Mouse (Mus musculus): Measurements from ENCODE around the gene Ift20. TPM values are rescaled to one million over a fixed set of nuclear protein-coding genes. Genes with fewer than 3 reads are reported as not detected.

Gene Ift20
- total RNA-seq (2021), result 10 to 100 TPM; 56.3 to 58.9 TPM

DNA sequence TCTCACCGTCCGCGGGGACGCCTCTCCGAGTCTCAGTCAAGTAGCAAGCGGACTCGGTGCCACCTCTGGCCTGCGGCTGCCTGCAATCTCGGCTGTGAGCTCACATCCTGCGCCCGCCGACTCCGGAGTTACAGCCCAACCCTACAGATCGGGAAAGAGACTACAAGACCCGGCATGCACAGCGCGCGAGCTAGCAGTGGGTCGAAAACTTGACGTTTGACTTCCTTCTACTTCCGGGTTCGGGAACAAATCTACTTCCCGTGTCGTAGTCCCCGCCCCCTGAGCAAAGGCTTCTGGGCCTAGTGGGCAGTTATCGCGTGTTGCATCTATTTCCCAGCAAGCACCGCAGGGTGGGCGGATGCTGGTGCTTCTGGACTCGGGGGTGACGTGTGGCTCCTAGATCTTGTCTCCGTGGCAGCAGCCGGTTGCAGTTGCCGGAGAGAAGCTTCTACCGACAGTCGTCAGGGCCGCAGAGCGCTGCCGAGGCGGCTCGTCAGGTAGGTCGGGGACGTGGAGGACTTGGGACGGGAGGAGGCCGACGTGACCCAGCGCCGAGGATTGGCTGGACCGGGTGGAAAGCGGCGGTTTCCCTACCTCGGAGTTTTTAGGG lies at the start of gene Ift20, which contains the start of gene Tnfaip1:
TSS of gene Ift20 (plus strand) at position 282 of the 610 bp plus-strand sequence.
TSS of gene Tnfaip1 (minus strand) at position 253 of the 610 bp plus-strand sequence.
- peak; percentile 97 for DNase-seq

DNA sequence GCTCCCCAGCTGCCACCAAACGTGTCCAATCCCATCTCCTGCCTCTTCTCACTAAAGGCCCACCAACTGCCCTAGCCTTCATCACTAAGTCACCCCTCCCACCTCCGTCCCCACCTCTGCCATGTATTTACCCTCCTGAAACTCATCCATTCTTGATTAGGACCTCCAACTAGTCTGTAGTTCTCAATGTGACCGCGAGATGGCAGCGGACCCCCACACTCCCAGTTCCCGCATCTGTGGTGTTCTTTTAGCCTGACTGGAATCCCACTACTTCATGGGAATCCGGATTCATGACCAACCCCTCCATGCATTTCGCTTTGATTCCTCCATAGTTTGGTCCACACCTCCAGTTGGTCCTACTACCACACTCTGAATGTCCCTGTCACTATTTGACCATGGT lies 48.0 kb upstream of the Ift20 start:
- DNase-seq, result peak; percentile 78

DNA sequence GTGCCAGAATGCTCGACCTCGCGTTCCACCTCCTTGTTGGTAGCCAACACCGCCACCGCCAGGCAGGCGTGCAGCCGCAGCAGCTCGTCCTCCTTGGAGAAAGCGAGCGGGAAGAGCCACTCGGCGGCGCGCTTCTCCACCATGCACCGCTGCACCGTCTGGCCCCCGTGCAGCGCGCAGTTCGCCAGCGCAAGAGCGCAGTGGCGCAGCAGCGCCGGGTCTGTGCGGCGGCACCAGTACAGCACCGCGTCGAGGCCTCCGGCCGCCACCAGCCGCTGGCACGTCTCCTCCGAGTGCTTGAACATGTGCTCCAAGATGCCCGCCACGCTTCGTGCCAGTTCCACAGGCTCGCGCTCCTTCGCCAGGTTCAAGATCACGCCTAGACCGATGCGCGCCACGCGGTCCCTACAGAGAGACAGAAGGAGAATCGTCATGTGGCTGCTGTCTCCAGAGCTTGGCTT lies 45.4 kb upstream of the Ift20 start:
- peak; percentile 29 for DNase-seq

DNA sequence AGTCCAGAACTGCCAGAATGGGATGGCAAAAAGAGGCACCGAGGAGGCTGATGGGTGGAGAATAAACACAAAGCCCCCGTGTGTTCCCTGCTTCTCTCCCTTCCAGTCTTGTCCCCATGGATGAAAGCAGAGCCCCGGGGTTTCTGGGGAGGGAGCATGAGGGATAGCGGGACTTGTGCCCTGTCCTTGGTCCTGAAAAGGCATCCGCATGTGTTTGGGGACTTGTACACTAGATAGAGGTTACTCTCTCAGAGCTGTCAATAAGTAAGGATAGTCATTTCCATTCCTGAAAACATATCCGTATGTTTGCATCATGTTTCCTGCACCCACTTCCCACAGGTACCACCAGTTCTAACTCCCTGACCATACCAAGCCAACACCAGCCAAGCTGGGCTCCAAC lies 40.3 kb upstream of the Ift20 start:
- peak; percentile 75 for DNase-seq

DNA sequence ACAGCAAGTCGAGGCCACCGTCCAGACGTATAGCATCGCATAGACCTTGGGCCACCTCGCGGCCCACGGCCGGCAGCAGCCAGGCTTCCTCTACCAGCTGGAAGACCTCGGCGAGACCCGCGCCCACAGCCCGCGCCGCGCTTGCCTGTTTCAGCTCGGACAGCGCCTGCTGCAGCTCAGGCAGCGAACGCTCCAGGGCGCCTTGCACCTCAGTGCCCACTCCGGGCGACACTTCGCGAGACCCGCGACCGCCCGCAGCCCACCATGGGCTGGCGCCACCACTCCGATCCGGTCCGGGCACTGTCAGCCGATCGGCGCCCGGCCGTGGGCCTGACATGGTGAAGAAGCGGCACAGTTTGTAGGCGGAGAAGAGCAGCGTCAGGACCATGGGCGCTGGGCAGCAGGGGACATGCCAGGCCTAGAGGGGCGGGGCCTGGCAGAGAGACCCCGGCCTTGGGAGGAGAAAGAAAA lies 39.1 kb upstream of the Ift20 start:
- DNase-seq, result peak; percentile 22

DNA sequence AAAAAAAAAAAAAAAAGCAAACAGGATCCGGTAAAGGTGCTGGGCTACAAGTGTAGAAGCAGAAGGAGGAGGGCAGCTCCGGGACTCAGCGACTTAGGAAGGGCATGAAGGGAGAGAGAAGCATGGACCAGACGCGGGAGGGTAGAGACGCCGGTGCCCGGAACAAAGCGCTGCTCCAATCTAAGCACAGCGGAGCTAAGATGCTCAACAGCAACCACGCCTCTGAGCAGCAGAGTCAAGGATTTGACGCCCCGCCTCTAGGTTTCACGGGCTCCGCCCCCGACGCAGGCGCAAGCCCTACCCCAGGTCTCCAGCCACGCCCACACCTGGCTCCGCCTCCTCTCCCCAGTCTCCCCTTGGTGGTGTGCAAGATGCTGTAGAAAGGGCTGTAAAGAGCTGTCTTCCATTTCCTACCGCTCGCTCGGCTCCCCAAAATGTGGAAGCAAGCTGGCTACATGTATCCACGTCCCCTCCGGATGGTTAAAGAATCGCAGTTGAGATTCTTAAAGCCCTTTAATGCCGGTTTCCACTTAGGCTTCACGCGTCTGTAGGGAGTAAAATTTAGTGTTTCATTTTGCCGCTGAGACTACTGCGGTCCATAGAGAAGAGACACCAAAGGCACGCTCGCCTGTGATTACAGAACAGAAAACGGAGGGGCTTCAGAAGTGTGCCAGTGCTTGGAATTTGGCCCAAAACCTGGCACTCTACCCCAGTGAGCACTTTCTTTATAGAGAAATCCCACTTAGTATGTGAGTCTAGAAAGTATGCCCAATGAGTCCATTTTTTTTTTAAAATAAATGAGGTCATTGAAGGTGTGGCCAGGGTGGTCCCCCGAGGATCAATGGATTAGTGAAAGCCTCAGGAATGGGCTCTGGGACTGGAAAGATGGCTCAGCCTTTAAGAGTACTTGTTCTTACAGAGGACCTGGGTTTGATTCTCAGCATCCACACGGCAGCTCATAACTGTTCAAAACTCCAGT lies 38.3 kb upstream of the Ift20 start, which contains the start of gene Sarm1:
TSS of gene Sarm1 (minus strand) at position 211 of the 979 bp plus-strand sequence.
- DNase-seq, result peak; percentile 85

DNA sequence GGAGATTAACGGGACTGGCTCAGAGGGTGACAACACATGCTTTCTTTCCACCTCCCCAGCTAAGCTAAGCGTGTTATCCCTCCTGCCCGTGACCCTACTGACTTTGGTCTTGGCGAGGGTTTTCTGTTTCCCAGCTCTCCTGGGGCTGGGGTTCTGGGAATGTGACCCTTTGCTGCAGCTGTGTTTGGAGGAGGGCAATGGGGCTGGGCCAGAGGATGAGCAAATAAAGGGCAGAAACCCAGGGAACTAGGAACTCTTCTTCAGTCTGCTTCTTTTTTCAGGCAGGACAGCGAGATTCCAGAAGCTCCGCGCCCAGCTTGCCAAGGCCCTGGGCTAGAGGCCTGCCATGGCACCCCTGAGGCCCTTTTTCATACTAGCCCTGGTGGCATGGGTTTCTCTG lies 37.2 kb upstream of the Ift20 start, which contains the start of gene Vtn:
TSS of gene Vtn (plus strand) at position 88 of the 400 bp plus-strand sequence.
- no peak for DNase-seq

DNA sequence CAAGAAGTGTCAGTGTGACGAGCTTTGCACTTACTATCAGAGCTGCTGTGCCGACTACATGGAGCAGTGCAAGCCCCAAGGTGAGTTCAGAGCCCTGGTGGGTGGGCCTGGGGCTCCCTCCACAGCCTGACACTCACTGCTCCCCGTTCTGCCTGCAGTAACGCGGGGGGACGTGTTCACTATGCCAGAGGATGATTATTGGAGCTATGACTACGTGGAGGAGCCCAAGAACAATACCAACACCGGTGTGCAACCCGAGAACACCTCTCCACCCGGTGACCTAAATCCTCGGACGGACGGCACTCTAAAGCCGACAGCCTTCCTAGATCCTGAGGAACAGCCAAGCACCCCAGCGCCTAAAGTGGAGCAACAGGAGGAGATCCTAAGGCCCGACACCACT lies 36.6 kb upstream of the Ift20 start:
- DNase-seq, result no peak

DNA sequence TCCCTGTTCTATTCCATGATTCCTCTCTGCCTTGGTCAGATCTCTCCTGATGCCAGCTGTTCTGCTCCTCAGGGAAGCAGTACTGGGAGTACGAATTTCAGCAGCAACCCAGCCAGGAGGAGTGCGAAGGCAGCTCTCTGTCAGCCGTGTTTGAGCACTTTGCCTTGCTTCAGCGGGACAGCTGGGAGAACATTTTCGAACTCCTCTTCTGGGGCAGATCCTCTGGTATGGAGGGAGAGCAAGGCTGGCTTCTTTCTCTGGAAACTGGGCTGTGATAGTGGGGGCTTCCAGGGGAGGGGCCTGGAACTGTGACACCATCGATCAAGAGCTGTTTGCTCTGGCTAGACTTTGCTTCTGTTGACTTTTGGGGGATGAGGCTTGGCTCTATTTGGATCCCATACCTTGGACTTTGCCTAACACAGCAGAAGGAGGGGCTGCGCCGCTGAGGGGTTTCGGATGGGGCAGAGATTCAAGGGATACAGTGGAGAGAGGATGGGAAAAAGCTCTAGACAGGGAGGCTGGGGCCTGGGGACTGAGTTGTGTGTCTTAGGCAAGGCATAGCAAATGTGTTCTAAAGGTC lies 35.4 kb upstream of the Ift20 start:
- DNase-seq, result no peak

DNA sequence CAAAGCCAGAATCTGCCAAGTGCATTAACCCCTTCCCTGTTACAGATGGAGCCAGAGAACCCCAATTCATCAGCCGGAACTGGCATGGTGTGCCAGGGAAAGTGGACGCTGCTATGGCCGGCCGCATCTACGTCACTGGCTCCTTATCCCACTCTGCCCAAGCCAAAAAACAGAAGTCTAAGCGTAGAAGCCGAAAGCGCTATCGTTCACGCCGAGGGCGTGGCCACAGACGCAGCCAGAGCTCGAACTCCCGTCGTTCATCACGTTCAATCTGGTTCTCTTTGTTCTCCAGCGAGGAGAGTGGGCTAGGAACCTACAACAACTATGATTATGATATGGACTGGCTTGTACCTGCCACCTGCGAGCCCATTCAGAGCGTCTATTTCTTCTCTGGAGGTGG lies 34.6 kb upstream of the Ift20 start:
- DNase-seq, result no peak

DNA sequence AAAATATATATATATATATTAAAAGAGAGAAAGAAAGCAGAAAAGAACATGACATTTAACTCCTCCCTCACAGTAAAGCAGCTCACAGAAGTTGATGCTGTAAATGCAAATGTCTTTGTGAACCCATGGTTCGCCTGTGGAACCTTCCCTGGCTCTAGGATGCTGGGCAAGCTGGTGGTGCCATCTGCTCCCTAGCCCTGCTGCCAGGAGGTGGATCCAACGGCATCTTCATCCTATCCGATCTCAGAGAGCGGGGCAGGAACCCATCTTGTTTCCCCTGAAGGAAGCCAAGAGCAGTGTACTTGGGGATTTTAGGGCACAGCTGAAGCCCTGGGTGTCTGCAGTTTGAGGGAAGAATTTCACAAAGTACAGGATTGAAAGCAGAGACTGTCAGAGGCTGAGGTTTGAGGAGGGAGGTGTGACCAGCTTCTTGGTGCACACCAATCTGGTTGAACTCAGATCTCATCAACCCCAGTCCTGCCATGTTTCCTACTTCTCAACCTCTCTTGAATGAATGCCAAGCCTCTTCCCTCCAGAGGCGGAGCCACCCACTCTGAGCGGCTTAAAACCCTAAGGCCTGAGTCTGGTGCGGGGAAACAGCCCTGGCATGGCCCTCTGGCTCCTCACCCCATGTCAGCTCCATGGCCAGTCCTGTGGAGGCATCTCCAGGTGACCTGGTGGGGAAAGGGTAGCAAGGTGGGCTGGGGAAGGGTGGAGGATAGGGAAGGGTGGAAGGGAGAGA lies 33.1 kb upstream of the Ift20 start, which contains the start of gene Sebox:
TSS of gene Sebox (plus strand) at position 539 of the 742 bp plus-strand sequence.
- DNase-seq, result no peak

DNA sequence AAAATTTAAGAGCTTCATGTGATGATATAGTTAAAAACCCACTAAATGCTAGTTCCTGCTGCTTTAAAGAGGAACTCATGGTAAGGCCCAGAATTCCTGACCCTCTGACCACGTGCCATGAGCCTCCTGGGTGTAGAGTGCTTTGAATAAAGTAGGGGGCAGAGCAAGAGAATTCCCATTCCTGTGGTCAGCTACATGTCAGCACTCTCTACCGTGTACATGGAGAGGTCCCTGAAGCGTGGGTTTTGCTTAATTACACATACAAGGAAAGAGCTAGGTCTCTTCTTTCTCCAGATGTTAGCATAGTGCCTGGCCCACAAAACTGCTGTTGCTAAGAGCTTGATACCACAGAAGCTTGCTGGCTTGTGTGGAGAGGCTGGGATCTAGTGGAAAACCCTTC lies 30.7 kb upstream of the Ift20 start:
- DNase-seq, result no peak

DNA sequence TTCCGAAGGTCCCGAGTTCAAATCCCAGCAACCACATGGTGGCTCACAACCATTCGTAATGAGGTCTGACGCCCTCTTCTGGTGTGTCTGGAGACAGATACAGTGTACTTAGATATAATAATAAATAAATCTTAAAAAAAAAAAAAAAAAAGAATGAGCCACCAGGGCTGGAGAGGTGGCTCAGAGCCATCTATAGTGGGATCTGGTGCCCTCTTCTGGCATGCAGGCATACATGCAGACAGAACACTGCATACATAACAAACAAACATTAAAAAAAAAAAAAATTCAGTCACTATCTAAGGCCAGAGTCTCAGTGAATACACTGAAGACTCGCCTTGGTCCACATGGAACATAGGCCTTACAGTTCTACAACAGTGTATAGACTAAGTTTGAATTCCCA lies 27.0 kb upstream of the Ift20 start:
- no peak for DNase-seq

DNA sequence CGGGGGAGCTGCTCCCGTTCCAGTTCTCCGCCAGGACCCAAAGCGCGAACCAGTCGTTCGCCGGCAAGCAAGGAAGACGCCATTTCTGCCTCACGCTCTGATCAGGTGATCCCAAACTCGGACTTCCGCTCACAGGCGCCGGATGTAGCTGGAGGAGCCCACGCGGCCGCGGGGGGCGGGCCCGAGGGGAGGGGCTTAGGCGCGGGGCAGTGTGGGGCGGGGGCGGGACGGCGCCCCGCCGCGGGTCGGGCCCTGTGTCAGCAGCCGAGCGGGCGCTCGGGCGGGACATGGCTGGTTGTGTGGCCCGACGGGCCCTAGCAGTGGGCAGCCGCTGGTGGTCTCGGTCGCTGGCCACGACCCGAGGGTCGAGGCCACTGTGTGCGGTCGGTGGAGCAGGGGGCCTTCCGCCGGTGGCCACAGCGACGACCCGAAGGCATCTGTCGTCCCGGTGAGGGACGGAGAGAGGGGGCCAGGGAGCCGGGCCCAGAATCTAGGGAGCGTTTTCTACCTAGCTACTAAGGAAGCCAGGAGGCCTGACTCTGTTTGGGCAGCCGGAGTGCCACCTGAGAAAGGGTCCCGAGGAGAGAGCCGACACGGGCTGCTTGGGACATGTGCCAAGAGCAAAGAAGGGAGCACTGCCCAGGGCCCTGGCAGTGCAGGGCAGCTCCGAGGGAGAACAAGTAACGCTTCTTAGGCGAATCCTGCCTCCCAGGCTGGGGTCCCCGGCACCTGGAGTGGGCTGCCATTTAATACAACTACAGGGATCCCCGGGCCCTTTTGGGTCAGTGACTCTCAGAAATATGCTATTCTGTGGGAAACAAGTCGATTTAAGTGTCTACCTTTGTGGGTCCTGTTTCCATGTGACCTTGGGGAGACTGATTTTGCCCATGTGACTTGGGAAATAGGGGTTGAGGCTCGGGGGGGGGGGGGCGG lies 23.9 kb upstream of the Ift20 start, which contains the start of the genes Tmem199 and Poldip2:
TSS of gene Tmem199 (minus strand) at position 148 of the 933 bp plus-strand sequence.
TSS of gene Poldip2 (plus strand) at position 169 of the 933 bp plus-strand sequence.
- DNase-seq, result peak; percentile 92

DNA sequence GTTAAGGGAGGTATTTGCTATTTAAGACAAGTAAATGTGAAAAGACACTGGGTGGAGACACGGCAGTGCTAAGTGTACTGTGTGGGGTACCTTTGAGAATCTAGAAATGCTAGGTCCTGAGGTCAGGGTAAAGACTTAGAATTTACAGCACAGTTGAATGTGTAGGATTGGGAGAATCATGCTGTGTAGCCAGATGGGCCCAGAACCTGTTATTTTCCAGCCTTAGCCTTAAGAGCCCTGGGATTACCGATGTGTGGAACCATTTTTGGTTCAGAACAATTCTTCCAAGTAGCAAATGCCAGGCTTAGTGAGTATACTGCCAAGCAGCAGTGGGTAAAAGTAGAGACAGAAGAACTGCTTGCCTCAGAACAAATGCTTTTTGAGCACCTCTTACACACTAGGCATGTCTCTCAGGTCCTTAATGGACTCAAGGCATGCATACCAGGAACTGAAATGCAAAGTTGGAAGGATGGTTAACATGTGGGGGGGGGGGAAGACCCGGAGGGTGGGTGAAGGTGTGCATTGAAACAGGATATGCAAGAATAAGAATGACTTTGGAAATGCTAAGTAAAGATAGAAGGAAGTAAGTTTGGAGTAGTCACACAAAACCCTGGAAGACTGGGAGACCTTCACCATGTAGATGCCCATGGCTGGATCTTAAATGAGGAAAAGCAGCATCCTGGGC lies 22.9 kb upstream of the Ift20 start:
- no peak for DNase-seq

DNA sequence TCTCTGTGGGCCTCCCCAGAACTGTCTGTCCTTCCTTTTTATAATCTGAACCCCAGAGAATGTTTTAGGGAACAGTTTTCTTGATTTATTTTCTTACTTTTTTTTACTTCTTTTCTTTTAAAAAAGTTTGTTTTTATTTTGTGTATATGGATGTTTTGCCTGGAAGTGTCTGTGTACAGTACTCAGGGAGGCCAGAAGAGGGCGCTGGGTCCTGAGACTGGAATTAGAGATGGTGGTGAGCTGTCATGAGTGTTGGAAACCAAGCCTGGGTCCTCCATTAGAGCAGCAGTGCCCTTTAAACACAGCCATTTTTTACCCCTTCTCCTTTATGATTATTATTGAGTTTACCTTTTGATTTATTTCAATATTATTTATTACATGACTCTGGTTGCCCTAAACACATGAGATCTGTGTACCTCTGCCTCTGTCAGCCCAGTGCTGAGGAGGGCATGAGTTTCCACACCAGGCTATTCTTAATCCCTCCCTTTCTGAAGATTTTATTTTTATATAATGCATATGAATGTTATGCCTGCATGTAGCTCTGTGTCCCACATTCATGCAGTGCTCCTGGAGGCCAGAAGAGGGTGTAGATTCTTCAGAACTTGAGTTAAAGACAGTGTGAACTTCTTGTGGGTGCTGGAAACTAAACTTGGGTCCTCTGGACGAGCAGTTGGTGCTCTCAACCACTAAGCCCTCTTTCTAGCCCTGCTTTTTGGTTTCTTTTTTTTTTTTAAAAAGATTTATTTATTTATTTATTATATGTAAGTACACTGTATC lies 20.4 kb upstream of the Ift20 start:
- no peak for DNase-seq

DNA sequence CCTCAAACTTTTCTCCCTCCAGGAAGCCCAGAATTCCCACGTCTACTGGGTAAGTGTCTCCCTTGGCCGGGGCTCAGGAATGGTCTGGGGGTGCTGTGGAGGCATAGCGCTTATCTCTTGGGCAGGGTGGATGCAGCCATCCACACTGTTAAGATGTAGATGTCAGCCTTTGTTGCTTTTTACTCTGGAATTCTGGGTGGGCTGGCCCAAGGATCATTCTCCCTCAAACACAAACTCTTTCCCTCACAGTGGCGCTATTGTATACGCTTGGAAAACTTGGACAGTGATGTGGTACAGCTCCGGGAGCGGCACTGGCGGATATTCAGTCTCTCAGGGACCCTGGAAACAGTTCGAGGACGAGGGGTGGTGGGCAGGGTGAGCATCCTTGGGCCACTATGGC lies 17.2 kb upstream of the Ift20 start:
- DNase-seq, result no peak

DNA sequence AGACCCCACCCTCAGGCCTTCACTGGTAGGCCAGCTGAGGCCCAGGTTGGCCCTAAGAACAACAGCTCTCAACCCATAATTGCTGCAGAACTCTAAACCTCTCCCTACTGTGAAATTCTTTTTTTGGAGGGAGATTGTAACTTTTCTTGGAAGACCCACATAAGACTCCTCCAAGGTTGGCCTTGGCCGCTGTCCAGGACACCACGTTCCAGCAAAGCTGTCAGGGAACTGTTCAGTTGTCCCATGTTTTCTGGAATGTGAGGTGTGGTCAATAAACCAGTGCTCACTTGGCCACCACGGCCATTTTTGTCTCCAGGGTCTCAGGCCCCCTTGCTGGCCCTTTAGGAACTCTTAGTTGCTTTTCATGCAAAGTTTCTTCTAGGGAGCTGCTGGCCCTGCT lies 14.3 kb upstream of the Ift20 start:
- DNase-seq, result no peak

DNA sequence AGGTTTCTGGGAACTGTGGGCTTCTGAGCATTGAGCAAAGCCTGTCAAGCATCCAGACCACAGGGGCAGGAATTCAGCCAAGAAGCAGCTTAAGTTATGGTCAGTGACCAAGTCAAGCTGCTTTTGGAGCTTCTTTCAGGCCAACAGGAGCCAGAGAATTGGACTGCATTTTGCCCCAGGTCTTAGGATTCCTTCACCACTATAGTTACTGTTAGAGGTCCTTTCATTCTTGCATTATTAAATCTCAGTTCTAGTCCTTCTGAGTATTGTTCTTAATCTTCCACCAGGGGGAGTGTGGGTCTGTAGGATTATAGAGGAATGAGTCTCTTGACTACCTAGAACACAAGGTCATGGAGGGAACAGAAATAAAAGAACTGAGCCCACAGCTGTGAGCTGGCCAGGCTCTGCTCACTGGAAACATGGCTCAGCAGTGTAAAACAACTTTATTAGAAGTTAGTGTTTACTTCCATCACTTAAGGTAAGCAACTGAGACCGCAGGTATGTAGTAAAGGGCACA lies 13.6 kb upstream of the Ift20 start:
- no peak for DNase-seq
